Mouse (Mus musculus): Measurements from ENCODE around the gene Rxfp1.

GRCm38 (mm10) chr3:79738451-79738850 lies 771 bp upstream of the Rxfp1 start:
- no peak for TF ChIP-seq CTCF (IDR thresholded peaks at IDR 0.05; ENCODE audit: low read depth, low read length)
- TF ChIP-seq POLR2A (IDR thresholded peaks at IDR 0.05; ENCODE audit: borderline replicate concordance, low read depth, low read length): no peak
